Mouse (Mus musculus): ENCODE measurements around the gene Heg1. TPM values are rescaled to one million over a fixed set of nuclear protein-coding genes. Genes with fewer than 3 reads are reported as not detected.

The Heg1 gene
- polyA plus RNA-seq, 1 experiment from 2014 or later, result 17.3 TPM

DNA sequence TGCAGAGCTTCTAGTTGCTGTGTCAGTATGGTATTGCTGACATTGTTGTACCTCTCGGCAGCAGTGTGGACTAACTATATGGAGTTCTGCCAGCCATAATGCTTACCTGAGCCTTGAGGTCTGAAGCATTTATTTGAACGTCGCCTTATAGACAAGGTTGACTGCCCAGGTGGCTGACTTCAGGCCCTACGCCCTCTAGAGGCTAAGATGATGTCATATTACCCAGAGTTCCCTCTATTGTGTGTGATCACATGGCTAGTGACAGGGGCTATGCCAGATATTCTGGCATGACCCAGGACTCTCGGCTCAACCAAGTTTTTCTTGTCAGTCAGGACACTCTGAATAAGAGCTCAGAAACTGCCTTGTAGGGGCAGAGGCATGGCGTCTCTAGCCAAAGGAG is 52.6 kb downstream of the Heg1 start:
- Histone ChIP-seq H3K36me3 (ENCODE audit: insufficient read depth, low read length) (no peaks in the 10 kb centered on the region), H3K9me3 (ENCODE audit: low read length) (no peaks in the 10 kb centered on the region), H3K27ac (ENCODE audit: low read length) (no peak overlapping the region), H3K27me3 (ENCODE audit: insufficient read depth, low read length) (no peaks in the 10 kb centered on the region), H3K4me1 (ENCODE audit: insufficient read depth, low read length) (0 out of 2 replicates have a peak, but pooled peaks cover 8% of the 10 kb centered on the region), H3K9ac (replicated peaks; ENCODE audit: low read length) (no peak overlapping the region), H3K4me3 (ENCODE audit: low read length) (no peak overlapping the region), H3K4me2 (replicated peaks; ENCODE audit: low read depth, low read length) (no peak overlapping the region)
- no peak for ATAC-seq (ENCODE audit: low FRiP score, low TSS enrichment)
- WGBS, result 81% methylated on average over 6 of the region's 6 CpGs

DNA sequence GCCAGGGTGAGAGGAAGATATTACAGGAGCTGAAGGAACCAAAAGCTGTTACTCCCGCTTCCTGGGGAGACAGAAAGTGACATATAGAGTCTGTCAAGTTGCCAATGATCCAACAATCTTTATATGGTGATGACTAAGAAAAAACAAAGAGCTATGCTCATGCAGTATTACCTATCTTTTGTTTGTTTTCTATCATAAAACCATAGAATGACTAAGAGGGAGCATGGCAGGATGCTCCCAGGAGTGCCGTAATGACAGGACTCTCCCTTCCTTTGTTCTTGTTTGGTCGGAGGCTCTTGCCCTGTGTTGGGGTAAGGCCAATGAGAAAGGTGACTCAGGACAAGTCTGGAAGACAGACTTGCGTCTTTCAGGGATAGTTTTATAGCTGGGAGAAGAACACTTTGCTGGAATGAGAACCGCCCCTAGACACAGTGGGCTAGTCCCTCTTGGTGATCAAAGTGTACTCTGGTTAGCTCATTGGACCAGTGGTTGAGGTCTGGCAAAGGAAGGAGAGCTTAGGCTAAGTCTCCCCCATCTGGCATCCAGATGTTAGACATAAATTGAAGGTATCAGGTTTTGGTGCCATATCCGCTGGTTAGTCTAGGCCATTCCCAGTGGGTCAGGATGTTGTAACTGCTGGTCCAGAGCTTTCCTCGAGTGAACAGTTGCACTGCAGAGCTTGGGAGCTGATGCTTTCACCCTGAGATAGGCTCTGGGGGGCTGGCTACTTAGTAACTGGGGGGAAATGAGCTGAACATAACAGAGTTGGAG is 55.0 kb downstream of the Heg1 start:
- no peaks in the 10 kb centered on the region for H3K36me3 ChIP-seq (ENCODE audit: insufficient read depth, low read length)
- 0 out of 2 replicates have a peak, but pooled peaks have one; percentile 23 for ATAC-seq (ENCODE audit: low FRiP score, low TSS enrichment)
- no peak overlapping the region for H3K27ac ChIP-seq (ENCODE audit: low read length)
- no peaks in the 10 kb centered on the region for H3K9me3 ChIP-seq (ENCODE audit: low read length)
- no peaks in the 10 kb centered on the region for H3K27me3 ChIP-seq (ENCODE audit: insufficient read depth, low read length)
- no peak overlapping the region for H3K9ac ChIP-seq (replicated peaks; ENCODE audit: low read length)
- H3K4me3 ChIP-seq (ENCODE audit: low read length), result no peak overlapping the region
- 62% methylated on average over 7 of the region's 7 CpGs for WGBS
- H3K4me1 ChIP-seq (ENCODE audit: insufficient read depth, low read length), result 0 out of 2 replicates have a peak, but pooled peaks cover 9% of the 10 kb centered on the region
- H3K4me2 ChIP-seq (replicated peaks; ENCODE audit: low read depth, low read length), result no peak overlapping the region

DNA sequence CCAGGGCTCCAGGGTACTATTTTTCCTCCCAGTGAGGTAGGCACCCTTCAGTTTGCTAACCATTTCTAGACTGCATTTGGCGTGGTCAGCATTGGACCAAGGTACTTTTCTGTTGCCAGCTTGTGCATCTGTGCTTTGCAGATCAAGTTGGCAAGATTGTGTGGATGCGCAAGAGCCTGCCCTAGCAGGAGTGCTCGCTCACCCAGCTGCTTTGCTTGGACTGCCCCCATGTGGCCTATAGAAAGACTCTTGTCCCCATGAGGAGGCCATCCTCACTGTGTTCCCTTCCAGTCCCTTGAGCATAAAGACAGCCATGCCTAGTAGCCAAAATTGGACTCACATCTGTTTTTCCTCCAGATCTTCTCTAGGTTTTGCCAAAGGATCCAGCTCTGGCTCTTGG is 55.6 kb downstream of the Heg1 start:
- H3K36me3 ChIP-seq (ENCODE audit: insufficient read depth, low read length), result no peaks in the 10 kb centered on the region
- no peak overlapping the region for H3K27ac ChIP-seq (ENCODE audit: low read length)
- H3K4me3 ChIP-seq (ENCODE audit: low read length), result no peak overlapping the region
- no peak overlapping the region for H3K4me2 ChIP-seq (replicated peaks; ENCODE audit: low read depth, low read length)
- H3K27me3 ChIP-seq (ENCODE audit: insufficient read depth, low read length), result no peaks in the 10 kb centered on the region
- no peaks in the 10 kb centered on the region for H3K9me3 ChIP-seq (ENCODE audit: low read length)
- 75% methylated on average over 3 of the region's 3 CpGs for WGBS
- ATAC-seq (ENCODE audit: low FRiP score, low TSS enrichment), result peak; percentile 78
- H3K9ac ChIP-seq (replicated peaks; ENCODE audit: low read length), result no peak overlapping the region
- H3K4me1 ChIP-seq (ENCODE audit: insufficient read depth, low read length), result 0 out of 2 replicates have a peak, but pooled peaks cover 9% of the 10 kb centered on the region

DNA sequence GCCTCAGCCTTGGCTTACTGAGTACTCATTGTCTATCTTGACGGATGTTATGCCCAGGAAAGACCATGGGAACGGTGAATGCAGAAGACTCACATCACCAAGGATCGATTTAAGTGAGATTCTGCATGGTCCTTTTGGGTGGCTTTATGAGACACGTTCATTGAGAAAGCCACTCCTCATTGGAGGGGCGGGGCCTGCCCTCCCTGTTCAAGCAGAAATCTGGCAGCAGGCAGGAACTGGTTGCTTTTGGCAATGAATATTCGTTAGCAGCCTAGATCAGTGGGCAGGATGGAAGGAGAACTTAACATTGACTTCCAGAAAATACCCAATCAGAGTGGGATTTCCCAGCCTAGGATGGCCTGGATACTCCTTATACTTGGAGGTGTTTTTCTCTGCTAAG is 56.2 kb downstream of the Heg1 start:
- Histone ChIP-seq H3K4me1 (ENCODE audit: insufficient read depth, low read length) (0 out of 2 replicates have a peak, but pooled peaks cover 9% of the 10 kb centered on the region), H3K4me3 (ENCODE audit: low read length) (no peak overlapping the region), H3K36me3 (ENCODE audit: insufficient read depth, low read length) (no peaks in the 10 kb centered on the region), H3K9me3 (ENCODE audit: low read length) (no peaks in the 10 kb centered on the region), H3K9ac (replicated peaks; ENCODE audit: low read length) (no peak overlapping the region), H3K27ac (ENCODE audit: low read length) (peak overlapping the region; percentile 0; the same call in 1 of the 2 replicates), H3K4me2 (replicated peaks; ENCODE audit: low read depth, low read length) (no peak overlapping the region), H3K27me3 (ENCODE audit: insufficient read depth, low read length) (no peaks in the 10 kb centered on the region)
- ATAC-seq (ENCODE audit: low FRiP score, low TSS enrichment), result no peak
- 70% methylated on average over 6 of the region's 6 CpGs for WGBS

DNA sequence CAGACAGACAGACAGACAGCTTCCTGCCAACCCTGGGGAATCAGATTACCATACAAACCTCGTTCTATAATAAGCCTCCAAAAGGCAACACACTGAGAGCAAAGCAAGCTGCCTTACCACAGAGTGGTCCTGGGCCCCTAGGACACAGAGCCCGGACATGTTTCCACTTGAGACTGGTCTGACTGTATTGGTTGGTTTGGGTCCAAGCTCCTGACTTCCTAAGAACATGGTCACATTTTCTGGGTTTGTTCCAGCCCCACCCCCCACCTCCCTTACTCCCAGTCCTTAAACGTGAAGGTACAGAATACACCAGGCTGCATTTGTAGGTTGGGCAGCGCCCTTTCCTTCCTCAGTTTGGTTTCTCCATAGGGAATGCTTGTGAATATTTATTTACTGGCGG is 57.6 kb downstream of the Heg1 start:
- Histone ChIP-seq H3K9me3 (ENCODE audit: low read length) (no peaks in the 10 kb centered on the region), H3K27ac (ENCODE audit: low read length) (no peak overlapping the region), H3K36me3 (ENCODE audit: insufficient read depth, low read length) (no peaks in the 10 kb centered on the region), H3K4me2 (replicated peaks; ENCODE audit: low read depth, low read length) (no peak overlapping the region), H3K27me3 (ENCODE audit: insufficient read depth, low read length) (no peaks in the 10 kb centered on the region), H3K9ac (replicated peaks; ENCODE audit: low read length) (no peak overlapping the region), H3K4me1 (ENCODE audit: insufficient read depth, low read length) (0 out of 2 replicates have a peak, but pooled peaks cover 9% of the 10 kb centered on the region), H3K4me3 (ENCODE audit: low read length) (no peak overlapping the region)
- WGBS, result 57% methylated on average over 5 of the region's 5 CpGs
- no peak for ATAC-seq (ENCODE audit: low FRiP score, low TSS enrichment)

DNA sequence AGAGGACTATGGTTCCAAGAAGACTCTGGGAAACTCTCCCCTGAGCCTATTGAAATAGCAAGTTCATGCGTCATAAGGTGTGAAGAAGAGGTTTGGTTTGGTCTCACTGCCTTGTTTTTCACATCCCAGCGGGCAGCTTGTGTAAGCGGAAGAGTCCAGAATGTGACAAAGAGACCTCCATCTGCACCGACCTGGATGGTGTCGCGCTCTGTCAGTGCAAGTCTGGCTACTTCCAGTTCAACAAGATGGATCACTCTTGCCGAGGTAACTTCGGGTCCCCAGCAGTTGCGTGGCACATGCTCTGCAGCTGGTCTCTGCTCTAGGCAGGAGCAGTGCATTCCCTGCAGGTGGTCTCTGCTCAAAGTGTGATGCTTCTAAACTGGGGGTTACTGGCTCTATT is 58.1 kb downstream of the Heg1 start:
- no peak overlapping the region for H3K27ac ChIP-seq (ENCODE audit: low read length)
- H3K36me3 ChIP-seq (ENCODE audit: insufficient read depth, low read length), result no peaks in the 10 kb centered on the region
- H3K9ac ChIP-seq (replicated peaks; ENCODE audit: low read length), result no peak overlapping the region
- no peaks in the 10 kb centered on the region for H3K27me3 ChIP-seq (ENCODE audit: insufficient read depth, low read length)
- no peak overlapping the region for H3K4me3 ChIP-seq (ENCODE audit: low read length)
- H3K4me1 ChIP-seq (ENCODE audit: insufficient read depth, low read length), result 0 out of 2 replicates have a peak, but pooled peaks cover 9% of the 10 kb centered on the region
- ATAC-seq (ENCODE audit: low FRiP score, low TSS enrichment), result no peak
- H3K9me3 ChIP-seq (ENCODE audit: low read length), result no peaks in the 10 kb centered on the region
- no peak overlapping the region for H3K4me2 ChIP-seq (replicated peaks; ENCODE audit: low read depth, low read length)
- 68% methylated on average over 9 of the region's 9 CpGs for WGBS

DNA sequence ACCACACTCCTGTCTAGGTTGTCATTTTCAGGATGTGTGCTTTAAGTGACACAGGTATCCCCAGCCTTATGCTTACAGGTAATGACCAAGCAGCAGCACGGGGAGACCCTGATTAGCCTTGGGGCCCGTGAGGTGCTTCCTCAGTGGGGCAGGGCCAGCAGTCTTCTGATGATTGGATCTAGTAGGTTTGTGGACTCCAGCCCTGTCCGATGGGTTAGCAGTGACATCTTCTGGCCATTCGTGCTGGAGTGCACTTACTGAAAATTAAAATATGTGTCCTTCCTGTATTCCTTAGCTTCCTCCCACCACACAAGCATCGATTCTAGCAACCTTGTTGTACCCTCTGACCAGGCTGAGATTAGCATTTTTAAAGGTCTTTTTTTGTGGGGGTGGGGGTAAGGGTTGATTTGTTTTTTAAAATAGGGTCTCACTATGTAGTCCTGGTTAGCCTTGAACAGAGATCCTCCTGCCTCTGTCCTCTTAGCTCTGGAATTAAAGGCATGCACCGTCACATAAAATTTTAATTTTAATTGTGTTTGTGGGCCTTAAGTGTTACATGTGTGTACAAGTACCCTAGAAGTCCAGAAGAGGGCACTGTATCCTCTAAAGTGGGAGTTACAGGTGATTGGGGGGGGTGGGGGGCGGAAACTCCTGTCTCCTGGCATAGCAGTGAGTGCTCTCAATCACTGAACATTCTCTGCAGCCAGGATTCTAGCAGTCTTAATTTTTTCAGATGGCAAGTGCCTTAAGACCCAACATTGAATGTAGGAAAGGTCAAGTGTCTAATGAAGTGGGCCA is 60.7 kb downstream of the Heg1 start:
- no peaks in the 10 kb centered on the region for H3K27me3 ChIP-seq (ENCODE audit: insufficient read depth, low read length)
- H3K4me2 ChIP-seq (replicated peaks; ENCODE audit: low read depth, low read length), result no peak overlapping the region
- 0 out of 2 replicates have a peak, but pooled peaks cover 9% of the 10 kb centered on the region for H3K4me1 ChIP-seq (ENCODE audit: insufficient read depth, low read length)
- 64% methylated on average over 7 of the region's 7 CpGs for WGBS
- H3K36me3 ChIP-seq (ENCODE audit: insufficient read depth, low read length), result no peaks in the 10 kb centered on the region
- H3K9ac ChIP-seq (replicated peaks; ENCODE audit: low read length), result no peak overlapping the region
- no peaks in the 10 kb centered on the region for H3K9me3 ChIP-seq (ENCODE audit: low read length)
- ATAC-seq (ENCODE audit: low FRiP score, low TSS enrichment), result no peak
- H3K27ac ChIP-seq (ENCODE audit: low read length), result no peak overlapping the region
- no peak overlapping the region for H3K4me3 ChIP-seq (ENCODE audit: low read length)

DNA sequence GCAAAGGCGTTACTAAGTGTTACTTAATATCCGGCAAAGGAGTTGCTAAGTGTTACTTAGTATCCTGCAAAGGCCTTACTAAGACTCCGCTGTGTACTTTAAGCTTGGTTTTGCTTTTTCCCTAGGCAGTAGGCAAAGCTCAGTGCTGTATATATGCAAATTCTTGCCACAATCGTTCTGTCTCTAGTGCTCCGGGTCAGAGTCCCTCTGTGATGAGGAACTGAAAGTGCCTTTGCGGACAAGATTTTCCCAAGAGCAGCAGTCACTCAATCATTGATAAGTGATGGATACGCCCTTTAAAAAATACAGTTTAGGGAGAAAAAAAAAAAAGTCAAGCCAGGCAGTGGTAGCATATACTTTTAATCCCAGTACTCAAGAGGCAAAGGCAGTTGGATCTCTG is 61.3 kb downstream of the Heg1 start:
- Histone ChIP-seq H3K27ac (ENCODE audit: low read length) (no peak overlapping the region), H3K4me1 (ENCODE audit: insufficient read depth, low read length) (0 out of 2 replicates have a peak, but pooled peaks cover 9% of the 10 kb centered on the region), H3K9me3 (ENCODE audit: low read length) (no peaks in the 10 kb centered on the region), H3K9ac (replicated peaks; ENCODE audit: low read length) (no peak overlapping the region), H3K4me3 (ENCODE audit: low read length) (no peak overlapping the region), H3K27me3 (ENCODE audit: insufficient read depth, low read length) (no peaks in the 10 kb centered on the region), H3K36me3 (ENCODE audit: insufficient read depth, low read length) (no peaks in the 10 kb centered on the region), H3K4me2 (replicated peaks; ENCODE audit: low read depth, low read length) (no peak overlapping the region)
- ATAC-seq (ENCODE audit: low FRiP score, low TSS enrichment), result no peak
- WGBS, result 86% methylated on average over 7 of the region's 7 CpGs

DNA sequence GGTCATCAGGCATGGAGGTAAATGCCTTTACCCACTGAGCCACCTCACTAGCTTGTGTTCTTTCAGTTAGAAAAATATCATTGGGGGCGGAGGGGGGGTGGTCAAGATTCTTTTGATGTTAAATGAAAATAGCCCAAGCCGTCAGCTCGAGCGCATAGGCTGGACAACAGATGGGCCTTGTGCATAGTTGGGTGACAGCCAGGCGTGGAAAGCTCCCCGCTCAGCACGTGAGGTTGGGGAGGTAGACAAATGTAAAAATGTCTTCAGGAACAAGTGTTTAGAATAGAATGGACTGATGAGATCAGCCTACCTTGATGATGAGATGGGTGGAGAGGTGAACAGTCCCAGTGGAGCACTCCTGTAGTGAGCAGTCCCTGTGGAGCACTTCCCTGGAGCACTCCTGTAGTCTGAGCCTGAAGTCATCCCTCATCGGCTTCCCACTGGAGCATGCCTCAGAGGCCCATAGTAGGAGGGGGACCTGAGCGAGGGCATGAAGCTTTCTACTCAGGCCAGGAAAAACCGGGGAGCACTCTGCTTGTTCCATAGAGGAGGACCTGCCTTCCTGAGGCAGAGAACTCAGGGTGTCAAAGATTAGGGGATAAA is 62.0 kb downstream of the Heg1 start:
- Histone ChIP-seq H3K4me2 (replicated peaks; ENCODE audit: low read depth, low read length) (no peak overlapping the region), H3K27me3 (ENCODE audit: insufficient read depth, low read length) (no peaks in the 10 kb centered on the region), H3K27ac (ENCODE audit: low read length) (no peak overlapping the region), H3K4me3 (ENCODE audit: low read length) (no peak overlapping the region), H3K4me1 (ENCODE audit: insufficient read depth, low read length) (0 out of 2 replicates have a peak, but pooled peaks cover 4% of the 10 kb centered on the region), H3K9ac (replicated peaks; ENCODE audit: low read length) (no peak overlapping the region), H3K36me3 (ENCODE audit: insufficient read depth, low read length) (0 out of 2 replicates have a peak, but pooled peaks cover under 1% of the 10 kb centered on the region), H3K9me3 (ENCODE audit: low read length) (no peaks in the 10 kb centered on the region)
- WGBS, result 60% methylated on average over 10 of the region's 10 CpGs
- ATAC-seq (ENCODE audit: low FRiP score, low TSS enrichment), result no peak
